Mouse (Mus musculus): ENCODE measurements around the gene Boll. TPM values are rescaled to one million over a fixed set of nuclear protein-coding genes. Genes with fewer than 3 reads are reported as not detected.

The Boll gene
- polyA plus RNA-seq, 1 experiment from 2014 or later = 0.90 TPM

GRCm38 (mm10) chr1:55198719-55199118 is 164.6 kb downstream of the Boll start:
- Histone ChIP-seq H3K36me3 (peaks cover 23% of the 10 kb centered on the region), H3K9ac (no peak overlapping the region), H3K27ac (no peak overlapping the region), H3K27me3 (no peaks in the 10 kb centered on the region), H3K9me3 (no peaks in the 10 kb centered on the region), H3K4me1 (peaks cover 46% of the 10 kb centered on the region), H3K4me3 (no peak overlapping the region), H3K4me2 (no peak overlapping the region)
- no peak for ATAC-seq (ENCODE audit: insufficient number of reproducible peaks, insufficient read depth, low FRiP score, low TSS enrichment, low read depth)
- 33% methylated on average over 3 of the region's 3 CpGs for WGBS

Other genes starting within 250 kb of the Boll start
- 149 and 165 TPM in 2 replicates for gene Mob4, start 232.2 kb downstream of the Boll start, polyA plus RNA-seq (2015; fragmentation: Nextera tagmentation; extraction: Ambion mirVana)
- 30.2 and 32.2 TPM in 2 replicates for gene Rftn2, start 136.7 kb downstream of the Boll start, polyA plus RNA-seq (2015; fragmentation: Nextera tagmentation; extraction: Ambion mirVana)
- 2.4 and 2.8 TPM in 2 replicates for gene Mars2, start 126.3 kb downstream of the Boll start, polyA plus RNA-seq (2015; fragmentation: Nextera tagmentation; extraction: Ambion mirVana)
- 1.6 and 2.0 TPM in 2 replicates for gene Plcl1, start 42.5 kb upstream of the Boll start, polyA plus RNA-seq (2015; fragmentation: Nextera tagmentation; extraction: Ambion mirVana)